Mouse (Mus musculus) cerebellum, adult 8-10 months (tissue): Measurements from ENCODE around the gene Mcm2.

ENCODE experiments used
- DNase-seq: peaks from one replicate; pipeline ENCODE4 v3.0.0; 2022

Gene Mcm2

DNA sequence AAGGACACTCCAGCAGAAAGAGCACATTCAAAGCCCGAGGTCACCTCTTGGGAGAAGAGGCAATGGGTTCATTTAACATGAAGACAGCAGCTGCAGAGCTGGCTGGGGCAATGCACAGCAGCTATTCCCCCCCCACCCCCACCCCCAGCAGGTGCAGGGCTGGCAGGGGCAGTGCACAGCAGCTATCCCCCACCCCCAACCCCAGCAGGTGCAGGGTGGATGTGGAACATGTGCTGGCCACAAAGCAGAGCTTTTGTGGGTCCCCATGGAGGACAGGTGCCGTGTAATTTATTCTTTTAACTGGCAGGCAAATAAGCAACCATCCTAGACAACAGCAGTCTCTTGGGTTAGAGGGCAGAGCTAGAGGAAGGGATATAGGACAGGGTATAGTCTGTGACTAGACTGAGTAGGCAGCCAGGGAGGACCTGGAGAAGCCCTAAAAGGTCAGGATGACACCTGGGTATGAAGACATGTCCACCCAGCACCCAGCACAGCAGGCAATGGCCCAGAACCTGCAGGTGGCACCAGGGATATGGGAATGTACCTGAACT, 12.1 kb downstream of the Mcm2 start:
- no peak for DNase-seq

DNA sequence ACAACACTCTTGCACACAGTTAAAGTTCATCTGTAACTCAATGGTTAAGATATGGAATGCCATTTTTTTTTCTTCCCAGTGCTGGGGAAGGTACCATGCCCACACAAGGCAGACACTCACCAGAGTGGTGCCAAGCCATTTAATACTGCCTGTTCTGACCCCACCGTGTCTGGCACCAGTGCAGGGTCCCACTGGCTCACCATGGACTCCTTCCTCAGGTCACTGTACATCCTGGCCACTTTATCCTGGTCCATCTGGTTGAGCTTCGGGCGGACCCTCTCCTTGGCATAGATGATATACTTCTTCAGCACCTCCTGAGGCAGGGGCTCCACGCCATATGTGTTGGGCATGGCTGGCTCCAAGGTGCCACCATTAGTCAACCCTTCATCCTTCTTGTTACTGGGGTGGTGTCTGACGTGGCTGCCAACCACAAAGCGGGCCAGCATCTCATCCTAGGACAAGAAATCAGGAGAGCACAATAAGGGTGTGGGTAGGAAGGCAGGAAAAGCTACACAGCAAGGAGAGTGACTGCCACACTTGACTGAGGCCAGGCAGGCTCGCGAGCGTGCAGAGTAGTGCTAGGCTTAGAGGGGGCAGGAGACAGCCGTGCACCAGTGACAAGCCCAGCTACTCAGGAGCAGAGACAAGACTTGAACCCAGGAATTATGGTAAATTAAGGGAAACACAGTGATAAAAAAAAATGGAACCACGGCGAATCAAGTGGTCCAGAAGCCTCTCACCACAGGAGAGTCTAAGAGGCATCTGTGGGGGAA, 12.8 kb downstream of the Mcm2 start:
- DNase-seq: no peak

DNA sequence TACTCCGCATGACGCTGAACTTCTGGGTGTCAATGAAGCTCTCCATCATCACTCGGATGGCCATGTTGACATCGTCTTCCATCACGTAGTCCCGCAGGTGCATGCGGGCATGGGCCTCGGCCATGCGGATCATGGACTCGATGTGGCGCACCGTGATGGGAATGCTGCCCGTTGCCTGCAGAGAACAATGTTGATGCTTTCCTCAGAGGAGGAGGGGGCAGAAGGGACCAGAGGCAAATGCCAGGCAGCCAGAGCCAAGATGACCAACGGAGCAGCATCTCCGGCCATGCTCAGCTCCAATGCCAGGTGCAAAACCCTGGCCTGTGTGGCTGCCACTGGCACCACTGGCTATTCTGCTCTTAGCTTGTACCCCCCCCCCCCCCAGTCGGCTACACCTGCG, 13.9 kb downstream of the Mcm2 start:
- DNase-seq: no peak

DNA sequence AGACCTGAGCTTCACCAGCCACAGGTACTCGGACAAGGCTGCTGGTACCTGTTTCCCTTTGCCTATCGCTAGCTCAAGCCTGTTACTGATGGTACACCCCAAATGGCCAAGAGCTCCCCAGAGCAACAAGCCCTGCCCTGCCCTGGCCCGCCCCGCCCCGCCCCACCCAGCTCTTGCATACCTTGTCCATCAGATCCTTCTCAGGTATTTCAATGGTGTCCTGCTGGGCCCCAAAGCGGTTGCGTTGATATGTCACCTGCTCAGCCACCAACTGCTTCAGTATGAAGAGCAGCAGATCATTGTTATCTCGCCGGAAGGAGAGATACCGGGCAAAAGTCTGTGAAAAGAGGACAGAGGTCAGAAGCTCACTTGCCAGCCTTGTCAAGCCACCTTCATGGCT, 14.4 kb downstream of the Mcm2 start:
- no peak for DNase-seq

DNA sequence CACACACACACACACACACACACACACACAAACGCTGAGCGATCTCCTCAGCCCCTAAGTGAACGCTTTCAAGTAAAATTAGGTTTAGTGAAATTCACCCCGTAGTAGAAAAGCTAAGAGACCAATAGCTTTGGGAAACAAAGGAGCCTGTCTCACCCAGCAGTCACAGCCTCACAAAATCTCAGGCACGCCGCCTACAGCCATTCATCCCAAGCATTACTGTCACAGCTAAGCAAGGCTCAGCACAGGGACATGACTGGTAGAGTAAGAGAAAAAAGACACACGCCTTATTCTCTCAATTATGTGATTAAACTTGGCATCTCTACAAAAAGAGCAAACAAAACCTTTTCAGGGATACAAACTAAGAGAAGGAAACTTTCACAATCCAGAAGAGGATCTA, 17.2 kb downstream of the Mcm2 start:
- DNase-seq: no peak

DNA sequence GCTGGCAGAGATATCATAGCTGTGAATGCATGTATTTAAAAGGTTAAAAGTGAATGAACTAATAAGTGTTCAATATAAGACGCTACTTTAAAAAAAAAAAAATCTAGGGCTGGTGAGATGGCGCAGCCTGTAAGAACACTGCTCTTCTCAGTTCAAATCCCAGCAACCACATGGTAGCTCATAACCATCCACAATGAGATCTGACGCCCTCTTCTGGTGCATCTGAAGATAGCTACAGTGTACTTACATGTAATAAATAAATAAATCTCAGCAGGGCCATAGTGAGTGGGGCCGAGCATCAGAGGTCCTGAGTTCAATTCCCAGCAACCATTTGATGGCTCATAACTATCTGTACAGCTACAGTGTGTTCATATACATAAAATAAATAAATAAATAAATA, 19.1 kb downstream of the Mcm2 start:
- DNase-seq: no peak

DNA sequence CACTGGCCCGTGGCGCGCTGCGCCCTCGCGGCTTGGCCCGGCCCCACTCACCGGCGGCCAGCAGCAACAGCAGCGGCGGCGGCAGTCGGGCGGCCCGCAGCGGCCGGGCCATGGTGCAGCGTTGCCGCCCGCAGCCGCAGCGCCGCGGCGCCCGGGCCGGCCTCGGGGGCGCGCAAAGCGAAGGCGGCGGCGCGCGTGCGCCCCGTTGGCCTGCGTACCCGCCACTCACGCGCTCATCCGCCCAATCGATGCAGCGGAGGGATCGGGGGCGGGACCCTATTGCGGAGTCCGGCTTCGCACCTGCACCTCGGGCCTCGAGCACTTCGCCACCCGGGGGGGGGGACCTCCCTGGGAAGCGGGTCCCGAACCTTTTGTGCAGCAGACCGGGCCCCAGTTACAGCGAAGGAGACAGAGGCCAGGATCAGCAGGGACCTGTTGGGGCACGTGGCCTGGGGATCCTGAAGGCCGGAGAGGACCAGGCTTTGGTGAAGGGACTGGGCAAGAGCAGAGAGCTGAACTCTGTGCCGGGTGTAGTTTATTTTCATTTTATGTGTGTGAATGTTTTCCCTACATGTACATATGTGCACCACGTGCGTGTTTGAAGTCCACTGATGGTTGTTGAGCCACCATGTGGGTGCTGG, 23.6 kb downstream of the Mcm2 start, which contains the start of gene Podxl2:
Podxl2 (minus strand) TSS at position 177 of the 641 bp plus-strand sequence.
- DNase-seq: peak; percentile 83

DNA sequence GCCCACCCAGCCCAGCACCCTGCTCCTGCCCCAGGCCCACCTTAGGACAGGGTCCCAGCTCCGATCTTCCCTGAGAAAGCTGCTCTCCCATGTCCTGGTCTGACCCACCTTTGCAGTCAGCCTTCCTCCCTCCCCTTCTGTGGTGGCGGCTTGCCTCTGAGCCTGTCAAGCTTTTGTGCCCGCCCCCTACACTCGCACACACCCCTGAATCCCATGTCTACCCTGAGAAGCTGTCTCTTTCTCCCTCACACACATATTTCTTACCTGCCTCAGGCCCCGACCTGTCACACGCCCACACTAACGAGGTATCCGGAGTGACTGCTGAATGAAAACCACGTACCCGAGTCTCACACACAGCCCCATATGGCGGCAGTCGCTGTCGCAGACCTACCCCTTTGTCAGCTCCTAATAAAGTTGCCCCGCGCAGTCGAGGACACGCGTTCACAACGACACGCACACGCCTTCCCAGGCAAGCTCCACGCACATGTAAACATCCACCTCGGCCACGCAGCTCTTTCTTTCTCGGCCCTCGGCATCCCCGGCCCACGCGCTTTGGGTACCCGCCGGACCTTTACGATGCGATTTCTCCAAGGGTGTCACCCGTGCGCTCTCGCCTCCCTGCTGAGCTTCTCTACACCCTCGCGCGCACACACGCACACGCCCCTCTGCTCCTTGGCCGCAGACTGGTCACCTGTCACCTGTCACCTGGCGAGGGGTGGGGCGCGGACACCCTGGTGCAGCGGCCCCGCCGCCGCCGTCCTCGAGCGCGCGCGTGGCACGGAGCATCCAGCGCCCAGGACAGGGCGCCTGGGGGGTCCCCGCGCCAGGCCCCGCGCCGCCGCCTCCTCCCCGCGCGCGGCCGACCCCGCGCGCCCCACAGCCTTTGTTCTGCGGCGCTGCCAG, 24.4 kb downstream of the Mcm2 start:
- no peak for DNase-seq

DNA sequence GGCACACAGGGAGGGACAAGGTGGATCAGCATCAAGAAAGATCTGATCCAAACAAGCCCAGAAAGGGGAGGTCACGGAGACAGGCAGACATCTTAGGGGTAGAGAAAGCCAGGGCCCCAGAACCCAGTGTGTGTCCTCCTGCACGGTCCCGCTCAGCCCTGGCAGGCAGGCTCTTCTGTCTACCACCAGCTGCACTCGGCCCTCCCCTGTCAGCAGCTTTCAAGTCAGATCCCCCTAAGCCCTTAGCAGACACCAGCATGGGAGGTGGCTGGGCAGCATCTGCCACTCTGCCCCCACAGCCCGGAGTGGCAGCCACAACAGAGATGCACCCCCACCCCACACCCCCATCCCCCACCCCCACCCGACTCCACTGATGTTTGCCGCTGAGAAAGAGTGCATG, 25.8 kb downstream of the Mcm2 start:
- DNase-seq: no peak

DNA sequence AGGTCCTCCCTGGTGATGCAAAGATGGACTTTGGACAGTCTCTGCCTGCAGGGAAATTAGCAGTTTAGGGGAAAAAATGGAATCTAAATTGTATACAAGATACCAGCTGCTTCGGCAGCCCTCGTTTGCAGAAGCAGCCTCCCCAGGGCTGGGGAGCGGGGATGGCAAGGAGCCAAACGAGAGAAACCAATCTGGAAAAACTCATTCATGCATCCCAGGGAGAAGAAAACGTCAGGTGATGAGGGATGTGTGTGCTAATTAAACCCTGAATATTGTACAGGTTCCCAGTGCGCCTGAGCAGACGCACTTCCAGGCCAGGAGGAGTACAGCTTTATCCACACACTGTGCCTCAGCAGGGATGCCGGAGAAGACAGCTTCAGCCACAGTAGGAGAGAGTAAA, 27.0 kb downstream of the Mcm2 start:
- no peak for DNase-seq

DNA sequence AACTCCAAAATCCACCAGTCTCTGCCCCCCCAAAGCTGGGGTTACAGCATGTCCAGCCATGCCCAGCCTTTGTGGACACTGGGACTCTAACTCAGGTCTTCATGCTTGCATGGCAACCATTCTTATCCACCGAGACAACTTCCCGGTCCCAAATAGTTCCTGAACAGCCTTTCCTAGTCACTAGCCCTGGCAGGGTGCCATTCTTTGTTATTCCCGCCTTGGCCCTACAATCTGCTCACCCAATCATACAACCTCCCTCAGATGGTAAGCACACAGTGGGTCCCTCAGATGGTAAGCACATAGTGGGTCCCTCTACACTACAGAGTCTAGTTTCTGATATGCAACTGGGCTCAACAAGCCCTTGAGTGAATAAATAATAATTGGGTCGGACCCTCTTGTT, 28.0 kb downstream of the Mcm2 start:
- DNase-seq: no peak

DNA sequence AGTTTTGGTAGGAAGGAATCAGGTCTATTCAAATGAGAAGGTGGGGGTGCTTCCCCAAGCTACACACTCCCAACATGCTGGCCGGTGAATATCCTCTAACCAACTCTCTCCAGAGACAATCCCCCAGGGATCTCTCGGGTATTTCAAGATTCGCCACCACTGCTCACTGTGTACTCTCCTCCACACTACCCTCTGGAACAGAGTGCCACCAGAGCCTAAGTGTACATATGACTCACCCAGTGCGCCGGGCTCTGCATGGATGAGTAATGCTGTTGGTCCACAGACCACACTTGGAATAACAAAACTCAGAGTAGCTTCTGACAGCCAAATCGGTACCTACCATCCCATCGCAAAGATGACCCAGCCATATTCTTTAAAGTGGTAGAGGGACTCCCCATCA, 29.1 kb downstream of the Mcm2 start:
- DNase-seq: no peak

DNA sequence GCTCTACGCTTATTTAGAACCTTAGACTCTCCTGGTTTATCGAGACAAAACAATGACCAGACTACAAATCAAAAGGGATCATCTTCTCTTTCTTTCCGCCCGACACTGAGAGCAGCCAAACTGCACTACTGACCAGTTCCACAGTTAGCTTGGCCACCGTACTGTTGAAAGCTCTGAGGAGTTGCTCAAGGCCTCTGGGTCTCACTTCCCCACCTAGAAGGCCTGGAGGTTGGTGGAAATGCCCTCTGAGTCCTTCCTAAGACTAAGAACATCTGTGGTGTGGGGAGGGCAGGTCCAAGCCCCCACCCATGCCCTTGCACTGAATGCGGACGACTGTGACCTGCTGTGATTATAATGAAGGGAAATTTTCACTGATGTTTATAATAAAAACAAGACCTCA, 32.9 kb downstream of the Mcm2 start:
- DNase-seq: no peak

DNA sequence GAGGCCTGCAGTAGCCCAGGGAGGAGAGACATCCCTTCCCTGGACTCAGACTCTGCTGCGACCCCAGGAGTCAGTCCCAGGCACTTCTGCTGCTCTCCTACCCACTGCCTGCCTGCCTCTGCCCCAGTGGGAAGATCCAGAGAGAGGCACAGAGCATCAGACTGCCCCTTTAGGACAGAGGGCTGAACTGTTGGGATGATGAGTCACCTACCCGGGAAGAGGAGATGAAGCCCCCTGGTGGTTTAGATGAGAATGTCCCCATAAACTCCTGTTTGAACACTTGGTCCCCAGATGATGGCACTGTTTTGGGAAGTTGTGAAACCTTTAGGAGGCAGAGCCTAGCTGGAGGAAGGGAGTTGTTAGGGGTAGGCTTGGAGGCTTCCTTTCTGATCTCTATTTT, 37.7 kb downstream of the Mcm2 start:
- no peak for DNase-seq

DNA sequence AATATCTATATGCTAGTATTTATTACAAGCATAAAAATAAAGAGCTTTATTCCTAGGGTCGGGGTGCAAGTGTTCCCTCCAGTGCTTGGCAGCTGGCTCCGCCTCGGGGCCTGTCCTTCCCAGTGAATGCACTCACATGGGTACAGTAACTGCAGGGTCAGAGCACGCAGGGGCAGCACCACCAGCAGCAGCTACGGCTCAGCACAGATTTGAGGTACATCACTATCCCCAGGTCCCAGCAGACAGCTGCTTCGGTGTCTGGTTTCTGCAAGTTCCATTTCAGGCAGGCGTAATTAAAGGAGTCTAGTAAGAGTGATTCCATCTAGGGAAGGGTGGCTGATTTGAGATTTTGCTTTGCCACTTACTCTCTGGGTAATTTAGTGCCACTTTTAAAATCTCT, 40.2 kb downstream of the Mcm2 start:
- DNase-seq: no peak

DNA sequence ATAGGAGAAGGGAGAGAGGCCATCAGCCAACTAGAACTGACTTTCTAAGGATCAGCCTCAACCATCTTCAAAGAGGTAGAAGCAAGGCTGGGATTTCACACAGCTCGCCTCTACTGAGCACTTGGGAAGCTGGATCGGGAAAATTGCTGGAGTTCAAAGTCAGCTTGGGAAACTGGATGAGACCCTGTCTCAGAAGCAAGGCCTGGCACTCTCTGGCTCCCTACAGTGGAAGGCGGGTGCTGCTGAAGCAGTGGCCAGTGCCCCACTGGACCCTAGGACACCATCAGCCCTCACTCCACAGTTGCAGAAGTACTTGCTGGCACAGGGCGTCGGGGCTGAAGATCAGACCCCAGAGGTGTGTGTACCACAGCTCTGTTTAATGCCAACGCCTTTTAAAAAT, 40.8 kb downstream of the Mcm2 start:
- no peak for DNase-seq

DNA sequence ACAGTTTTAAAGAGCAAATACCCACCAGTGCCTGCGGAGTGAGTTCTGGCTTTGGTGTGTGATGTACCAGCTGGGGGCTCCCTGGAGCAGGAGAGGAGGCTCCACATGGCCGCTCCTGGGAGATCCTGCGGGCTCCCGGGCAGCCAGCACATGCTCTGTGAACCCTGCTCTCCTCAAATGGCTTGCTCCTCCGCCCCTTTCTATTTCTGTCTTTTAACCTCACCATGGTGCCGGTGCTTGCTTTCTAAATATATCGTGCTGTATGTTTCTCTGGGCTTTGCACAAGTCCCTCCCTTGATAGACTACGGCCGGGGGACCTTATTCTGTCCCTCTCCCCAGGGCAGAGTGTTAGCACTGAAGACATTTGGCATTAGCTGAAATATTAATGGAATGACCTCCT, 41.3 kb downstream of the Mcm2 start:
- peak; percentile 71 for DNase-seq

DNA sequence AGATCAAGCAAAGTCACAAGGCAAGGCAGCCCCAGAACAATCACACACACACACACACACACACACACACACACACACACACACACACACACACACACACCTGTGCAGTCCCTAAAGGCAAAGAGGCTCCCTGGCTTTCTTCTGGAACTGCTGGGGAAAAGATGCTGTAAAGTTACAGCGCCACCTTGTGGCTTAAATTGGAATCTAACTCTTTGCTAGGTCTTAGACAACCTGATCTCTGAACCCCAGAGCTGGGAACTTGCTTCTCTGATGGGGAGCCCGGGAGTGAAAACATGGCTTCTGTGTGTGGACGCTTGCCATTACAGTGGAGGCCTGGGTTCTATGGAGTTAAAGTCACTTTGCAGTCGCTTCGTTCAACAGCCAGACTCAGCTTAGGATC, 42.9 kb downstream of the Mcm2 start:
- DNase-seq: peak; percentile 82

DNA sequence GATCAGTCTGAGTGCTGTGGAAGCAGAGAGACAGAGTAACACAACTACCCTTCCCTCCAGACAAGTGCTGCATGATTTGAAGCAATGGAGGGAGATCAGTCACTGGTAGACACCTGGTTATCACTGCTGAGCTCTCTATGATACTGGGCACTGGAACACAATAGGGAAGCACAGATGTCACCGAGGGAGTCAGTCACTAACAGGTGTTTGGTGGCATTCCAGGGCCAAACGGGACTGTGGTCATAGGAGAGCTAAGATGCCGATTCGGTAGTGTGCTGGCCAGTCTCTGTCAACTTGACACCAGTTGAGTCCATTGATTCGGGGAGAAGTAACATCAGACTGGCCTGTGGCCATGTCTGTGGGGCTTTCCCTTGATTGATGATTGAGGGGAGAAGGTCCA, 44.1 kb downstream of the Mcm2 start:
- no peak for DNase-seq

DNA sequence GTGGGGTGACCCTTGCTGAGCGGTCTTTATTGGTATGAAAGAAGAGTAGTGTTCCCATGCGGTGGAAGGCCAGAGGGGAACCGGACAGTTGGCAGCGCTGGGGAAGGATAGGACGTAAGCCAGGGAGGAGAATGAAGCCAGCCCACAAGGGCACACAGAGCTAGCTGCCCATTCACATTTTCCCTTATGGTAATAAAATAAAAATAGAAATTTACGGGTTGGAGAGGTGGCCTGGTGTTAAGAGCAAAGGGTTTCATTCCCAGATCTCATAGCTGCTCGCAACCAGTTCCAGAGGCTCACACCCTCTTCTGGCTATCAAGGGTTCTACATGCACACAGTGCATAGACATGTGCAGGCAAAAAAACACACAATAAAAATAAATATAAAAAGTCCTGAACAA, 48.5 kb downstream of the Mcm2 start:
- DNase-seq: no peak

DNA sequence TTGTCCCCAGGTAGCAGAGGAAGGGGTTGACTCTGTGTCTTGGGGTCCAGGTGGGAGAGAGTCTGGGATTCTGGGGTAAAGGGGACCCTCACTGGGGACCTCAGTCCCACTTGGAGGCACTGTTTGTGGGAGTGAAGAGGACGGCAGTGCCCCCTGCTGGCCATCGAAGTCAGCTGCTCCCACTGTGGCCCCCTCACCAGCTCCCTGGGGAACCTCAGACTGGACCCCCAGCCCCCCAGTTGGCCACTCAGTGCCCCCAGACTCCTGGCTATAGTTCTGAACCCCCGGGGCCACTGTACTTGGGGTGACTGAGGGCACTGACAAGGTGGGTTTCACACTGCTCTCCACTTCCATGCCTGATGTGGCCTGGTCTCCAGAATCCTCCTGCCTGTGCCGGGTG, 49.3 kb downstream of the Mcm2 start:
- DNase-seq: no peak

DNA sequence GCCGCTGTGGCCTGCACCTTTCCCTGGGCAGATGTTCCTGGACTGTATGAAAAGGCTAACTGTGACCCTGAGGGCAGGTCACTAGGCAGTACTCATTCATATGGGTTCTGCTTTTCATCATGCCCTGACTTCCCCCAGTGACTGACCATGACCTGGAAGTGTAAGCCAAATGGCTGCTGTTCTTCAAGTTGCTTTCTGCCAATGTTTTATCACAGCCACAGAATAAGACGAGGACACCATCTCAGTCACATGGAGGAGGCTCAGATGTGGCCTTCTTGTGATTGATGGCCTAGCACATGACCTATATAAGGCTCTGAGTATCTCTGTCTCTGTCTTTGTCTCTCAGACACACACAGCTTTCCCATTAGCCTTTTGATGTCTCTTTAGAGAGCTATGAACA, 51.0 kb downstream of the Mcm2 start:
- no peak for DNase-seq

DNA sequence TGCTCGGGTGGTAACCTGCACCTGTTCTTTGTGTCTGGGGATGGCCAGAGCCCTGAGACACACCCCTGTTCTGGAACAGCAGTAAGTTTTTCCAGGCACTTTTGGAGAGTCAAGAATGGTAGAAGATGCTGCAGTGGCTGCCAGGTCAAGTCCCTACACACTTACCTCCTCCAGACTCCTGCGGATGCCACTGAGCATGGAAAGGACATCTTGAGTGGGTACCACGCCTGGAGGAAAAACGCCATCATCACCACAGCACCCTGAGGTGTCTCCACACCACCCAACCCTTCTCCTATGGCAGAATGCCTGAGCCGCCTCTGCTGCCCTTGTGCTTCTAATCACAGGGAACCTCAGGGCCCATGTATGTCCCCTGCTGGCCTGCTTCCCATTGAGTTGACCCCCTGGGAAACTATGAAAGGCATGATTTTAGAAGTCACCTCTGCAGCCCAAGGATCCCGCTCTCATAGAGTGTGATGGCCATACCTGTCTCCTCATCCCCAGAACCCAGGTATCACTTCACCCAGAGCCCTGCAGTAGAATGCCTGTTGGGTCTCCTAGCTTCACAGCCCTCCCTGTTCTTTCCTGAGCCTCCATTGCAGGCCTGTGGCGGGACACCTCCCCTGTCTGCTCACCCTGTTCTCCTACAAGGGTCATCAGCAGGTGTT, 53.5 kb downstream of the Mcm2 start:
- no peak for DNase-seq
